Mouse (Mus musculus): ENCODE measurements around the gene Crtc3. TPM values are rescaled to one million over a fixed set of nuclear protein-coding genes. Genes with fewer than 3 reads are reported as not detected.

Crtc3 gene
- polyA plus RNA-seq, 1 experiment from 2014 or later = 18.5 TPM

- Histone ChIP-seq H3K9me3 (ENCODE audit: control insufficient read depth, low read length) (no peaks in the 10 kb centered on the region), H3K4me1 (ENCODE audit: control insufficient read depth in 2 of 2, insufficient read depth in 2 of 2, low read length in 2 of 2) (peaks cover 13 to 33% of the 10 kb centered on the region in 2 experiments; a peak in 3 of 4 replicates), H3K4me2 (ENCODE audit: low read length) (no peak overlapping the region), H3K36me3 (ENCODE audit: control insufficient read depth, insufficient read depth, low read length) (no peaks in the 10 kb centered on the region), H3K27ac (replicated peaks in 1 of 2; ENCODE audit: control insufficient read depth in 1 of 2, insufficient read depth in 1 of 2, low read depth in 2 of 2, low read length in 2 of 2) (no peak overlapping the region), H3K9ac (ENCODE audit: low read length) (no peak overlapping the region), H3K4me3 (ENCODE audit: control insufficient read depth in 1 of 2, insufficient read depth in 1 of 2, low read depth in 1 of 2, low read length in 2 of 2) (no peak overlapping the region), H3K27me3 (ENCODE audit: control insufficient read depth, insufficient read depth, low read length) (no peaks in the 10 kb centered on the region)
- ATAC-seq (ENCODE audit: insufficient number of reproducible peaks, insufficient read depth, low FRiP score, low read depth) = no peak
- WGBS = 60% methylated on average over 5 of the region's 5 CpGs
Measured at GRCm38 (mm10) chr7:80685639-80686038, 3.0 kb downstream of the Crtc3 start.

- no peaks in the 10 kb centered on the region for H3K9me3 ChIP-seq (ENCODE audit: control insufficient read depth, low read length)
- no peak overlapping the region for H3K9ac ChIP-seq (ENCODE audit: low read length)
- no peak overlapping the region for H3K4me3 ChIP-seq (ENCODE audit: control insufficient read depth in 1 of 2, insufficient read depth in 1 of 2, low read depth in 1 of 2, low read length in 2 of 2)
- no peaks in the 10 kb centered on the region for H3K27me3 ChIP-seq (ENCODE audit: control insufficient read depth, insufficient read depth, low read length)
- no peak overlapping the region for H3K4me2 ChIP-seq (ENCODE audit: low read length)
- H3K36me3 ChIP-seq (ENCODE audit: control insufficient read depth, insufficient read depth, low read length) = no peaks in the 10 kb centered on the region
- peak; percentile 11; the same call in 1 of the 2 replicates for ATAC-seq (ENCODE audit: insufficient number of reproducible peaks, insufficient read depth, low FRiP score, low read depth)
- no peak overlapping the region; a peak in 1 of 4 replicates for H3K27ac ChIP-seq (replicated peaks in 1 of 2; ENCODE audit: control insufficient read depth in 1 of 2, insufficient read depth in 1 of 2, low read depth in 2 of 2, low read length in 2 of 2)
- 4% methylated on average over 1 of the region's 1 CpGs for WGBS
- H3K4me1 ChIP-seq (ENCODE audit: control insufficient read depth in 2 of 2, insufficient read depth in 2 of 2, low read length in 2 of 2) = peaks cover 12 to 35% of the 10 kb centered on the region in 2 experiments
Measured at GRCm38 (mm10) chr7:80682630-80683029, 6.0 kb downstream of the Crtc3 start.

DNA sequence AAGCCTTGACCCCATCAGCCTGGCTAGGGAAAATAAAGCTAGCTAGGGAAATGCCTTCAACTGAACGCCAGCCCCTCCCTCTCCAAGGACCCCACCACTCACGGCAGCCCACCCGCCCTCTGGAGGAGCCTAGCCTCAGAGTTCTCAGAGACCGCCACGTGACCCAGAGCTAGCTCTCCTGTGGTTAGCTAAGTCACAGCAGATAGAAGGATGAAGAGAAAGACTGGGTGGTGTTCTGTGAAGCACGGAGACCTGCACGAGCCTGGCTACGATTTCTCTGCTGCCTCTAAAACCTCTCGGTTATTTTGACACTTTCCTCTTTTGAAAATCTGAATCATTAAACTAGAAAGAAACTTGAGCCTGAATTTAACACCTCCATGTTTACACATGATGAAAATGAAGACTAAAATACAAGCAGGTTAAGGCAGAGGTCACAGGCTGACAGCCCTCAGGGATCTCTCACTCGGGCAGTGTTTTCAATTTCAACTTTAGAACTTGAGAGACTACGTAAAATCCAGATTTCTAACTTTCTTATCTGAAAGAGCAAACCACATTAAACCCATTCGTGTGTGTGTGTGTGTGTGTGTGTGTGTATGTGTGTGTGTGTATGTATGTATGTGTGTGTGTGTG lies 8.3 kb downstream of the Crtc3 start:
- Histone ChIP-seq H3K36me3 (ENCODE audit: control insufficient read depth, insufficient read depth, low read length) (peaks cover 14% of the 10 kb centered on the region; the same call in 1 of the 2 replicates), H3K9ac (ENCODE audit: low read length) (peak overlapping the region; percentile 2), H3K4me3 (ENCODE audit: control insufficient read depth in 1 of 2, insufficient read depth in 1 of 2, low read depth in 1 of 2, low read length in 2 of 2) (no peak overlapping the region), H3K4me2 (ENCODE audit: low read length) (peak overlapping the region; percentile 34), H3K4me1 (ENCODE audit: control insufficient read depth in 2 of 2, insufficient read depth in 2 of 2, low read length in 2 of 2) (peaks cover 11 to 24% of the 10 kb centered on the region in 2 experiments), H3K27me3 (ENCODE audit: control insufficient read depth, insufficient read depth, low read length) (no peaks in the 10 kb centered on the region), H3K27ac (replicated peaks in 1 of 2; ENCODE audit: control insufficient read depth in 1 of 2, insufficient read depth in 1 of 2, low read depth in 2 of 2, low read length in 2 of 2) (peak overlapping the region; percentile 11 to 25; a peak in 3 of 4 replicates), H3K9me3 (ENCODE audit: control insufficient read depth, low read length) (no peaks in the 10 kb centered on the region)
- ATAC-seq (ENCODE audit: insufficient number of reproducible peaks, insufficient read depth, low FRiP score, low read depth) = peak; percentile 58; the same call in 1 of the 2 replicates
- 20% methylated on average over 12 of the region's 12 CpGs for WGBS

GRCm38 (mm10) chr7:80672323-80672722 lies 16.4 kb downstream of the Crtc3 start:
- no peak overlapping the region for H3K4me2 ChIP-seq (ENCODE audit: low read length)
- no peaks in the 10 kb centered on the region for H3K27me3 ChIP-seq (ENCODE audit: control insufficient read depth, insufficient read depth, low read length)
- no peaks in the 10 kb centered on the region for H3K9me3 ChIP-seq (ENCODE audit: control insufficient read depth, low read length)
- H3K4me3 ChIP-seq (ENCODE audit: control insufficient read depth in 1 of 2, insufficient read depth in 1 of 2, low read depth in 1 of 2, low read length in 2 of 2) = no peak overlapping the region
- no peak for ATAC-seq (ENCODE audit: insufficient number of reproducible peaks, insufficient read depth, low FRiP score, low read depth)
- peaks cover 23% of the 10 kb centered on the region; the same call in 1 of the 2 replicates for H3K36me3 ChIP-seq (ENCODE audit: control insufficient read depth, insufficient read depth, low read length)
- no peak overlapping the region for H3K27ac ChIP-seq (replicated peaks in 1 of 2; ENCODE audit: control insufficient read depth in 1 of 2, insufficient read depth in 1 of 2, low read depth in 2 of 2, low read length in 2 of 2)
- 73% methylated on average over 3 of the region's 3 CpGs for WGBS
- no peak overlapping the region for H3K9ac ChIP-seq (ENCODE audit: low read length)
- H3K4me1 ChIP-seq (ENCODE audit: control insufficient read depth in 2 of 2, insufficient read depth in 2 of 2, low read length in 2 of 2) = peaks cover 3 to 22% of the 10 kb centered on the region in 2 experiments

- Histone ChIP-seq H3K27ac (replicated peaks in 1 of 2; ENCODE audit: control insufficient read depth in 1 of 2, insufficient read depth in 1 of 2, low read depth in 2 of 2, low read length in 2 of 2) (no peak overlapping the region), H3K9ac (ENCODE audit: low read length) (no peak overlapping the region), H3K4me1 (ENCODE audit: control insufficient read depth in 2 of 2, insufficient read depth in 2 of 2, low read length in 2 of 2) (peaks cover 13 to 36% of the 10 kb centered on the region in 2 experiments), H3K27me3 (ENCODE audit: control insufficient read depth, insufficient read depth, low read length) (no peaks in the 10 kb centered on the region), H3K36me3 (ENCODE audit: control insufficient read depth, insufficient read depth, low read length) (0 out of 2 replicates have a peak, but pooled peaks cover 12% of the 10 kb centered on the region), H3K4me2 (ENCODE audit: low read length) (no peak overlapping the region), H3K4me3 (ENCODE audit: control insufficient read depth in 1 of 2, insufficient read depth in 1 of 2, low read depth in 1 of 2, low read length in 2 of 2) (no peak overlapping the region), H3K9me3 (ENCODE audit: control insufficient read depth, low read length) (no peaks in the 10 kb centered on the region)
- 86% methylated on average over 6 of the region's 6 CpGs for WGBS
- no peak for ATAC-seq (ENCODE audit: insufficient number of reproducible peaks, insufficient read depth, low FRiP score, low read depth)
Measured at GRCm38 (mm10) chr7:80670889-80671288, 17.8 kb downstream of the Crtc3 start.

DNA sequence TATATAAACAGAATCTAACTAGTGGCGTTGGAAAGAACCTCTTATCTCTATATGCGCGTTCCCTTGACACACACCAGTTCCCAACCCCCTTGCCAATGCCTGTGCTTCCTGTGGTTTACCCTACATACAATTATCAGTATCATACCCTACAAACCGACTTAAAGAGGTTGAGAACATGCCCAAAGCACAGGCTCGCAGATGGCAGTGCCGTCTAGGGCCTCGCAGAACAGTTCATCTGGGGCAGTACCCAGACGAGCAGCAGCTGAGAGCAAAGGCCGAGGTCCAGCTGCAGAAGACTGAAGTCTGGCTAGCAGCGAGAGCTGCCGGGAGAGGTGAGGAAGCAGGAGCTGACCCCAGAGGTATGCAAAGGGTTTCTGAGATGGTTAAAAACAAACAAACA lies 21.5 kb downstream of the Crtc3 start:
- Histone ChIP-seq H3K9me3 (ENCODE audit: control insufficient read depth, low read length) (no peaks in the 10 kb centered on the region), H3K36me3 (ENCODE audit: control insufficient read depth, insufficient read depth, low read length) (0 out of 2 replicates have a peak, but pooled peaks cover under 1% of the 10 kb centered on the region), H3K27ac (replicated peaks in 1 of 2; ENCODE audit: control insufficient read depth in 1 of 2, insufficient read depth in 1 of 2, low read depth in 2 of 2, low read length in 2 of 2) (peak overlapping the region; percentile 94 to 96), H3K4me1 (ENCODE audit: control insufficient read depth in 2 of 2, insufficient read depth in 2 of 2, low read length in 2 of 2) (peaks cover 19 to 37% of the 10 kb centered on the region in 2 experiments), H3K9ac (ENCODE audit: low read length) (peak overlapping the region; percentile 51), H3K27me3 (ENCODE audit: control insufficient read depth, insufficient read depth, low read length) (no peaks in the 10 kb centered on the region), H3K4me2 (ENCODE audit: low read length) (peak overlapping the region; percentile 51), H3K4me3 (ENCODE audit: control insufficient read depth in 1 of 2, insufficient read depth in 1 of 2, low read depth in 1 of 2, low read length in 2 of 2) (no peak overlapping the region)
- no peak for ATAC-seq (ENCODE audit: insufficient number of reproducible peaks, insufficient read depth, low FRiP score, low read depth)
- 16% methylated on average over 11 of the region's 11 CpGs for WGBS

- Histone ChIP-seq H3K4me3 (ENCODE audit: control insufficient read depth in 1 of 2, insufficient read depth in 1 of 2, low read depth in 1 of 2, low read length in 2 of 2) (no peak overlapping the region), H3K4me1 (ENCODE audit: control insufficient read depth in 2 of 2, insufficient read depth in 2 of 2, low read length in 2 of 2) (peaks cover 19 to 37% of the 10 kb centered on the region in 2 experiments), H3K9ac (ENCODE audit: low read length) (peak overlapping the region; percentile 51), H3K36me3 (ENCODE audit: control insufficient read depth, insufficient read depth, low read length) (no peaks in the 10 kb centered on the region), H3K27me3 (ENCODE audit: control insufficient read depth, insufficient read depth, low read length) (no peaks in the 10 kb centered on the region), H3K4me2 (ENCODE audit: low read length) (peak overlapping the region; percentile 51), H3K27ac (replicated peaks in 1 of 2; ENCODE audit: control insufficient read depth in 1 of 2, insufficient read depth in 1 of 2, low read depth in 2 of 2, low read length in 2 of 2) (peak overlapping the region; percentile 94 to 96), H3K9me3 (ENCODE audit: control insufficient read depth, low read length) (no peaks in the 10 kb centered on the region)
- no peak for ATAC-seq (ENCODE audit: insufficient number of reproducible peaks, insufficient read depth, low FRiP score, low read depth)
- 41% methylated on average over 10 of the region's 10 CpGs for WGBS
Measured at GRCm38 (mm10) chr7:80666198-80666915, 22.3 kb downstream of the Crtc3 start.
